Mouse (Mus musculus) embryo, embryonic 10.5 days (tissue): ENCODE data around the gene Lcn10.
"Not testable (repeated sequence)": the region's sequence is repeated elsewhere in the genome, so short reads cannot be mapped to it uniquely, and the experiment has no call there.

Experiments used
- DNase-seq: peaks from one replicate; pipeline ENCODE4 v3.0.0-alpha.2; 2015; ENCODE audit warnings: low spot score

Gene Lcn10

GRCm38 (mm10) chr2:25706643-25707481, 24.3 kb downstream of the Lcn10 start, which contains the start of gene Bmyc:
Gene Bmyc (plus strand): TSS chr2:25706739.
- peak; percentile 94 for DNase-seq

- DNase-seq: peak; percentile 59
Measured at GRCm38 (mm10) chr2:25708121-25708520, 25.6 kb downstream of the Lcn10 start.

- DNase-seq: not testable (repeated sequence)
Measured at GRCm38 (mm10) chr2:25709056-25709455, 26.5 kb downstream of the Lcn10 start.

- DNase-seq: not testable (repeated sequence)
Measured at GRCm38 (mm10) chr2:25709791-25710190, 27.3 kb downstream of the Lcn10 start.

- peak; percentile 39 for DNase-seq
Measured at GRCm38 (mm10) chr2:25711641-25712040, 29.1 kb downstream of the Lcn10 start.

GRCm38 (mm10) chr2:25717222-25717621, 34.7 kb downstream of the Lcn10 start:
- DNase-seq: no peak

GRCm38 (mm10) chr2:25733199-25733930, 50.8 kb downstream of the Lcn10 start:
- DNase-seq: no peak
